Mouse (Mus musculus): Measurements from ENCODE around the gene Tex2.

Gene Tex2

GRCm38 (mm10) chr11:106486042-106486865 lies 127.0 kb downstream of the Tex2 start:
- DNase-seq (ENCODE audit: low read depth, low spot score), result no peak

- no peak for DNase-seq (ENCODE audit: low read depth, low spot score)
Observed at GRCm38 (mm10) chr11:106485611-106486010, 127.6 kb downstream of the Tex2 start.

GRCm38 (mm10) chr11:106484875-106485274 lies 128.3 kb downstream of the Tex2 start:
- DNase-seq (ENCODE audit: low read depth, low spot score), result no peak

GRCm38 (mm10) chr11:106482867-106483266 lies 130.4 kb downstream of the Tex2 start:
- no peak for DNase-seq (ENCODE audit: low read depth, low spot score)

GRCm38 (mm10) chr11:106481651-106482050 lies 131.6 kb downstream of the Tex2 start:
- no peak for DNase-seq (ENCODE audit: low read depth, low spot score)

DNA sequence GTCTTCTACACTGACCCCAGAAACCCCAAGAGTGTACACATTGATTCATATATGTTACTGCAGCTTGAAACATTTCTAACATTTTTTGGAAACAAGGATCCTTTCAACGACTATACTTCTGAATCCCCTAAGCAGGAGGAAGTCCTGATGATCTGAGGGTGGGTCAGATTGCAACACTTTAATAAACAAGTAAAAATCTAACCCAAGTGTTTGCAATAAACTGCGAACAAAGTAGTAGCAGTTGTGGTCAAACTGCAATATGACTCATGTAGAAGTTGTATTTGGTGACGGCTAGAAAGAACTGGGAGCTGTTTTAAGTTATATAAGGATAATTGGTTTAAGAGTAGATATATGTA lies 132.7 kb downstream of the Tex2 start:
- DNase-seq (ENCODE audit: low read depth, low spot score), result no peak

DNA sequence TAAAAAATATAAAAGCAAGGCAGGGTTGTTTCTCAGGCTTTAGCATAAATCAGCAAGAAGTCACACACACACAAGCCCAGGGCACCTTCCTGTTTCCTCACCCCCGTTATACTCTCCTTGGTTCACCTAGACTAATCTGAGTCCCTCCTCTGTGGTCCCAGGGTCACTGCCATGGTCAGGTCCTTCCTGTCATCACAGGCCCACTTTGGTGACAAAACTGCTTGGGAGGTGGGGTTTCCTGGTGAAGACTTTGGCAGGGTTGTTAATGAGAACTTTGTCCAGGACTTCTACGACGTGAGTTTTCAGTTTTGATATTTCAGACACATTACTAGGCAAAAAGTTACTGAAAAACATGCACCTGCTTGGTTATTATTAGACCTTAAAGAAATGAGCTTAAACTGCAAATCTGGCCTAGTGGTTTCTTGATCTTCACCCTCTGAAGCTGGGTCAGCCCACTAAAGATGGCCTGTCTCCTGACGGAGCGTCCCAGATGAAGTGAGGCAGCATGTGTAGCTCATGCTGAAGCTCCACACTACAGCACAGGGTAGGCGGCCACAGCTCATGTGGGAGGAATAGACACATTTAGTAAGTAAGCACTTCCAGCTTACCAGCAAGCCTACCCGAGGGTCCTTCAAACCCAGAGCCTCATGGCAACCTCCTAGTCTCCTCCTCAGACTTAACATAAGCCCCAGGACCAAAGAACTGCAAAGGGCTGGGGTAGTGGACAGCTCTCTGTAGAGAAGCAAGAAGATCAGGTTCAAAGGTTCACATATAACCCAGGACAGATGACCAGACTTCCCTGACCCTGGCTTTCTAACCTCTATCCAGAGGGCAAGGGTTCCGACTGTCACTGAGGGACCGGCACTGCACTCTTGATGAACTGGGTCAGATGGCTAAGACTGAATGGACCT lies 133.3 kb downstream of the Tex2 start:
- DNase-seq (ENCODE audit: low read depth, low spot score), result no peak

- DNase-seq (ENCODE audit: low read depth, low spot score), result no peak
Observed at GRCm38 (mm10) chr11:106478745-106479144, 134.5 kb downstream of the Tex2 start.

DNA sequence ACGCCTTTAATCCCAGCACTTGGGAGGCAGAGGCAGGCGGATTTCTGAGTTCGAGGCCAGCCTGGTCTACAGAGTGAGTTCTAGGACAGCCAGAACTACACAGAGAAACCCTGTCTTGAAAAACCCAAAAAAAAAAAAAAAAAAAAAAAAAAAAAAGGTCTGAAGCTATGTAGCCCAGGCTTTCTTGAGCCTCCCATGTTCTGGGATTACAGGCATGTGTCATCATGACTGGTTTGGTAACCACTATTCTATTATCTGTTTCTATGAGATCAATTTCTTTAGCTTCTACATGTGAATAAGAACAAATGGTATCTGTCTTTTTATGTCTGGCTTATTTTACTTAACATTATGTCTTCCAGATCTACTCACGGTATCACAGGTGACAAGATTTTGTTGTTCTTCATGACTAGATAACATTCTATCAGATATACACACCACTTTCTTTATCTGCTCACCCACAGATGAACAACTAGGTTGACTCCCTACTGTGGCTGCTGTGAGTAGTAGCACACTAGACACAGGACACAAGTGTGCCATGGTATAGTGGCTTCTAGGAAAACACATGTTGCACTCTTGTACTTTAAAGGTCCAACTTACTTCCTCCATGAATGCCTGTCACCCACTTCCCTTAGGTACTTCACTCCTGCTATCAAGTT lies 135.6 kb downstream of the Tex2 start:
- no peak for DNase-seq (ENCODE audit: low read depth, low spot score)

DNA sequence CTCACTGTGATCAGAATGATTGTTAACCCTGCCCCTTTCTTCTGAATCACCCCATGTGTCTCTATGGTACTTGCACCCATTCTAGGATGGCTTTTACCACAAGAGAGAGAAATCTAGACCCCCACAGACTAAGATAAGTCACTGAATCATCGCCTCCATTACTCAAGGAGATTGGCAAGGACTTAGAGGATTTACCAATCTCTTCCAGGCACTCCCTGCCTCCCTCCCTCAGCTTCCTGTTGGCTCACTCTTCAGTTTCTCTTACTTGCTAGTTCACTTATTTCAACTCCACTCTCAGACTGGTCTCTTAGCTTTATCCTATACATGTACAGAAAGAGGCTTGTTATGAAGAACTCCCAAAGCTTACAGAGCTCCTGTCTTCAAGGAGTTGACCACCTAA lies 137.9 kb downstream of the Tex2 start:
- no peak for DNase-seq (ENCODE audit: low read depth, low spot score)

DNA sequence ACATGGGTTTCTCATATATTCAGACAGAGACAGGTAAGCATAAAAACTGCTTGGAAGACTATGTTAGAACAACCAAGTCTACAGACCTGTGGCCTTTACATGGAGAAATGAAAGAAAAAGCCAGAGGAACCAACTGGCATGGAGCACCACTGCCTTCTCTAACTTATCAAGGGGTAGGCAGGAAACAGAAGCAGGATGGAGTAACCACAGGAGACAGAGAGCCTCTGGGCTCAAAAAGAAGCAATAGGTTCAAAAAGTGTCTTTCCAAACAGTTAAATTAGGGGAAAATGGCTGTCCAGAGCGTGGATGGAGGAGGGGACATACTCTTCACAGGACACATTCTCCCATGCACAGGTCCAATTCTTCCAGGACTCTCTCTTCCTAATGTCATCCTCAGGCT lies 141.6 kb downstream of the Tex2 start:
- no peak for DNase-seq (ENCODE audit: low read depth, low spot score)

DNA sequence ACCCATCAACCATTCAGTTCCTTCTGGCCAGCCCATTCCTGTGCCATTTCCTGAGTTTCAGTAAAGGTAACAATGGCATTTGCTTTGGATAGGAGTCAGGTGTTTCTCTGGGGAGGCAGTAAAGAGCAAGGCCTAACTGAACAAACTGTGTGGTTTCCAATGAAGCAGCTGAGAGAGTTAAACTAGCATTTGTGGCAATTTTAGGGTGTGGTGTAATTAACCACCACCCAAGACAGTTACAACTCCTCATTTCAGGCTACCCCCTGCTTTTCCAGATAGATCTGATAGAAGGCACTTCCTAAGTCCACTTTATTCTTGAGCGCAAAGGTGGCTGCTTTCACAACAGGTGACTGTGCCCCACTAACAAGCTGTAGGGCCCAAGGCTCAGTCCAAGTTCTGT lies 144.7 kb downstream of the Tex2 start:
- DNase-seq (ENCODE audit: low read depth, low spot score), result no peak

DNA sequence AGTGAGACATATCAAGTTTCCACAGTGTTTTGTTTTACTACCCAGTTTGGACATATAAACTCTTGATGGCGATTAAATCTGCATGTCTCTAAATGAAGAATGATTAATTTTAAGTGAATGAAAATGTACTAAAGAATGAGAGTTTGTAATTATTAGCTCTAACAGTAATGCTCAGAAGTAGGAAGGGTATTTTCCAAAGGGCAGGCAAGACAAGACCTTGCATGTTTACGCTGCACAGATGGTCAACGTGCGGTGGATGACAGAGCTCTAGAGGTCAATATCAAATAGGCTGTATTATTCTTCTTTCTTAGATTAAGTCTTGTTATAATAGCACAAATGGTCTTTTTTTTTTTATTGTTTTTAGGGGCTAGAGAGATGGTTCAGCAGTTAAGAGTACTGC lies 147.3 kb downstream of the Tex2 start:
- DNase-seq (ENCODE audit: low read depth, low spot score), result no peak

DNA sequence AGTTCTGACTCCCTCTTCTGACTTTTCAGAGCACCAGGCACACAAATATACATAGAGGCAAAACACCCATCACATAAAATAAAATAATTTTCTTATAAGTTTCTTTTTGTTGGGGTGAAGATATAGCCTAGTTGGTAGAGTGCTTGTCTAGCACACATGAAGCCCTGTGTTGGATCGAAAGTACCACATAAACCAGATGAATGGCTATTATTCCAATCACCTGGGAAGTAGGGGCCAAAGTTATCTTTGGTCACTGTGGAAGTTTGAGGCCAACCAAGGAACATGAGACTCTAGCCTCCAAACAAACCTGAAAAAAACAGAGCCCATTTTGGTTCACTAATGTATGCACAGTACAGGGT lies 147.7 kb downstream of the Tex2 start:
- no peak for DNase-seq (ENCODE audit: low read depth, low spot score)

DNA sequence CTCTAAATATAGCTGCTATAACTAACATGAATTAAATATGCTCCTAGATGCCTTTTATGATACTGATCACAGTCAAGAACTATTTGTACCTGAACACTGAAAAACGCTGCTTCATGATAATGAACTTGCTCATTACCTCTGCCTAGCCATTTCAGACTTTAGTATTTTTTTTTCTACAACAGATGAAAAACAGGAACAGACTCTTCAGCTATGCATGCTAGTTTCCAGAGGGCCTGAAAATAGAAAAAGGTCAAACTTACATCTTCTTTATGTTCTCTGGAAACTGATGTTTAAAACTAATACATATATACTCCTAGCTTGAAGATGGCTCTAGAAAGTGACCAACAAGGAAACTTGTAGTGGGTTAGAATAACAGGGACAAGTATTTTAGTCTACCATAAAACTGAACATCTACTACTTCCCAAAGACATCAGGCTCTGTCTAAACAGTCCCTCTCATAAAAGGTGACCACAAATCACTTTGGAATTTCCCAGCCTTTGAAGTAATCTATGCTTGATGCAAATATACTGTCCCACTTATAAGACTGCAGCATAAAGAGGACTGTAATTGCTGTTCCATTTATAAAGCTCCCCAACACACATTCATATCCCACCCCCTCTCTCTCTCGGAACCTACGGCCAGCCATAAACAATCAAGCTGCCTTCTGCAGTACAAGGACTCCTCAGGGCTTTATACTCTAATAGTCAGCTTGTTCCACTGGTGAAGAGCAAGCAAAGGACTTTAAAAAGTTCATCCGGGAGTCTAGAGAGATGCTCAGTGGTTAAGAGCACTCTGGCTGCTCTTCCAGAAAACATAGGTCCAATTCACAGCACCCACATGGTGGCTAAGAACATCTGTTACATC lies 148.3 kb downstream of the Tex2 start:
- DNase-seq (ENCODE audit: low read depth, low spot score), result no peak

DNA sequence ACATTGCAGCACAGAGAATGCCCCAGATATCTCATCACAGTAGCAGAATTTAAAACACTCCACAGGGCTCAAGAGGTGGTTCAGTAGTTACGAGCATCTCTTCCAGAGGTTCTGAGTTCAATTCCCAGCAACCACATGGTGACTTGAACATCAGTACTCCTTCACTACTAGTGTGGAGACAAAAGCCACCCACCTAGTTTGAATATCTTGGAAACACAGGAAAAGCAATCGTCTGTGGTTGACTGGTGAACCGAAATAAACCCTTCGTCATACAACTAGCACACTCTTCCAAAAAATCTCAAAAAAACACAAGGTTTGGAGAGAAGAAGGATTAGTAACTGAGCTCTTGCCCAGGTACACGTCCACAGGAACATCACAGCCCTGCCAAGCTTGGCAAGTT lies 149.4 kb downstream of the Tex2 start:
- no peak for DNase-seq (ENCODE audit: low read depth, low spot score)

DNA sequence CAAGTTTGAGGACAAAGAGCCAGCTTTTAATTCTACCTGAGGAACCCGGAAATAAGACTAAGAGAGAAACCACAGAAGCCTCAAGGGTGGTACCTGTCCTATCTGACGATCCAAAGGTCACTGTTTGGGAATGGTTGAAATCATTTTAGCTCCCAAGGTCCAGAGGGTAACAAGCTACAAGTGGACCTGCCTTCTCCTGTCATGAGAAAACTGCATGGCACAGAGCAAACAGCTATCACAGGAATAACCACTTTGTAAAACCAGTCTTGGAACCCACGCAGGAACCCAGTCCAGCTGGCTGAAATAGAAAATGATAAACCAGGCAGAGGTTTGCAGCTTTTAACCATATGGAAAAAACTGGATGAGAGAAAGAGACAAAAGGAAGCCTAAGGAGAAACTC lies 150.9 kb downstream of the Tex2 start:
- DNase-seq (ENCODE audit: low read depth, low spot score), result no peak

- DNase-seq (ENCODE audit: low read depth, low spot score), result no peak
Observed at GRCm38 (mm10) chr11:106461145-106461932, 151.9 kb downstream of the Tex2 start.

DNA sequence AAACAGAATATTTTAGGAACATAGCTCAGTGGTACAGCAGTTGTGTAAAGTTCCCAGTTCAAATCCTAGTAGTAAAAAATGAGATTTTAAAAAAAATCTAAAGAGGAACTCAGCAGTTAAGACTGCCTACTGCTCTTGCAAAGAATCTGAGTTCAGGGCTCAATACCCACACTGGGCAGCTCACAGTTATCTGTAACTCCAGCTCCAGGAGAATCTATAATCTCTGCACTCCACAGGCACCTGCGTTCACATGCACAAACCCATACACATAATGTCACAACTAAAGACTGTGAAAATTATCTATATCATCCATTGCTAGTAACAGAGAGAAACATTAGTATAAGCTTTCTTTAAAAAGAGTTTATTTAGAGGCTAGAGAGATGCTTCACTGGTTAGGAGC lies 152.6 kb downstream of the Tex2 start:
- DNase-seq (ENCODE audit: low read depth, low spot score), result no peak

DNA sequence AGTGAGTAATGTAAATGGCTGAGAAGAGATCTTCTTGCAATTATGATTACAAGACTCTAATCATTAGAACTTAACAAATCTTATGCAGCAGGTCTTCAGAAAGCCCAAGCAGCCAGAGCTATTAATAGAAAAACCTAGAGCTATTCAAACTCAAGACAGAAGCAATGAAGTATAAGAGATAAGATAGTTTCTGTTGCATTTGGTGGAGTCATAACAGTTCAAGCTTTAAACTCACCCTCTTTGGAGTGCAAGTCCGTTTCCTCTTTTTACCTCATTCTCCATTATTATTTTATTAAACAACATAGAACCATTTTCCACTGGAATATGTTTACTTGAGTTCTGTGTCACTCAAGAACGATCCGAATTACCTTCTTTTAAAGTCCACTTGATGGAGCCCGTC lies 154.7 kb downstream of the Tex2 start:
- no peak for DNase-seq (ENCODE audit: low read depth, low spot score)

Data from retina, adult 2 months (tissue).